Mouse (Mus musculus) limb, embryonic 11.5 days (tissue): Measurements from ENCODE around the gene Tcl1. TPM values are rescaled to one million over a fixed set of nuclear protein-coding genes. Genes with fewer than 3 reads are reported as not detected.
A peak's percentile ranks its signal among the peaks of the same experiment; 100 is the strongest.

ENCODE experiments used
- ATAC-seq: fragments of 200-750 bp; cut with Nextera tagmentation; 2 replicates; pipeline ENCODE4 v1.8.0; 2017; ENCODE audit warnings: low read depth; ENCODE audit not compliant: insufficient number of reproducible peaks, low FRiP score, low TSS enrichment
- DNase-seq: peaks from one replicate; pipeline ENCODE4 v3.0.0-alpha.2; 2015; ENCODE audit warnings: low spot score
- H3K27ac ChIP-seq: fragments of 300-500 bp; sonication (generic); replicated peaks from 2 replicates; pipeline ENCODE4 v1.5.1; 2014; ENCODE audit warnings: low read depth, mild to moderate bottlenecking, low read length
- H3K27me3 ChIP-seq: fragments of 300-500 bp; sonication (generic); 2 replicates; pipeline ENCODE4 v1.6.1; 2014; ENCODE audit warnings: mild to moderate bottlenecking, low read length, mixed read lengths; ENCODE audit not compliant: control insufficient read depth, insufficient read depth
- H3K36me3 ChIP-seq: fragments of 300-500 bp; sonication (generic); 2 replicates; pipeline ENCODE4 v1.6.1; 2014; ENCODE audit warnings: mild to moderate bottlenecking, low read length, moderate library complexity, mixed read lengths; ENCODE audit not compliant: control insufficient read depth, insufficient read depth
- H3K4me1 ChIP-seq: fragments of 300-500 bp; sonication (generic); 2 replicates; pipeline ENCODE4 v1.6.1; 2014; ENCODE audit warnings: low read length, mixed read lengths; ENCODE audit not compliant: control insufficient read depth, insufficient read depth
- H3K4me2 ChIP-seq: fragments of 300-500 bp; sonication (generic); 2 replicates; pipeline ENCODE4 v1.6.1; 2014; ENCODE audit warnings: low read depth, mild to moderate bottlenecking, moderate library complexity; ENCODE audit not compliant: severe bottlenecking
- H3K4me3 ChIP-seq: fragments of 300-500 bp; sonication (generic); 2 replicates; pipeline ENCODE4 v1.5.1; 2014; ENCODE audit warnings: low read depth, low read length
- H3K9ac ChIP-seq: fragments of 300-500 bp; sonication (generic); 2 replicates; pipeline ENCODE4 v1.6.1; 2014; ENCODE audit warnings: mild to moderate bottlenecking, low read length
- H3K9me3 ChIP-seq: fragments of 300-500 bp; sonication (generic); 2 replicates; pipeline ENCODE4 v1.6.1; 2016; ENCODE audit warnings: low read length; ENCODE audit not compliant: control insufficient read depth
- WGBS: fragments of 180-500 bp; shearing (Covaris S2); extraction: QIAGEN DNeasy Blood & Tissue Kit; methylation state at CpG from one replicate; pipeline ENCODE4 v1.1.7; 2014; 5-methylcytosine and 5-hydroxymethylcytosine counted together
- polyA plus RNA-seq: library from polyadenylated mRNA; unstranded; fragments of >200 nt; fragmentation: Nextera tagmentation; extraction: Ambion mirVana; gene quantifications from 2 replicates; pipeline ENCODE4 v1.2.1, GENCODE M21; 2014

Gene Tcl1
- polyA plus RNA-seq: not detected in 2 replicates

GRCm38 (mm10) chr12:105222601-105223319 lies at the start of gene Tcl1:
Gene Tcl1, minus strand, starts transcription at chr12:105222793.
- Histone ChIP-seq H3K9me3 (no peaks in the 10 kb centered on the region), H3K4me3 (no peak within 1 kb of the TSS), H3K4me2 (no peak within 1 kb of the TSS), H3K27me3 (no peaks in the 10 kb centered on the region), H3K27ac (no peak within 1 kb of the TSS), H3K36me3 (no peaks in the 10 kb centered on the region), H3K9ac (no peak within 1 kb of the TSS), H3K4me1 (no peaks in the 10 kb centered on the region)
- 87% methylated on average over 22 of the region's 22 CpGs for WGBS
- no peak for DNase-seq
- no peak for ATAC-seq

DNA sequence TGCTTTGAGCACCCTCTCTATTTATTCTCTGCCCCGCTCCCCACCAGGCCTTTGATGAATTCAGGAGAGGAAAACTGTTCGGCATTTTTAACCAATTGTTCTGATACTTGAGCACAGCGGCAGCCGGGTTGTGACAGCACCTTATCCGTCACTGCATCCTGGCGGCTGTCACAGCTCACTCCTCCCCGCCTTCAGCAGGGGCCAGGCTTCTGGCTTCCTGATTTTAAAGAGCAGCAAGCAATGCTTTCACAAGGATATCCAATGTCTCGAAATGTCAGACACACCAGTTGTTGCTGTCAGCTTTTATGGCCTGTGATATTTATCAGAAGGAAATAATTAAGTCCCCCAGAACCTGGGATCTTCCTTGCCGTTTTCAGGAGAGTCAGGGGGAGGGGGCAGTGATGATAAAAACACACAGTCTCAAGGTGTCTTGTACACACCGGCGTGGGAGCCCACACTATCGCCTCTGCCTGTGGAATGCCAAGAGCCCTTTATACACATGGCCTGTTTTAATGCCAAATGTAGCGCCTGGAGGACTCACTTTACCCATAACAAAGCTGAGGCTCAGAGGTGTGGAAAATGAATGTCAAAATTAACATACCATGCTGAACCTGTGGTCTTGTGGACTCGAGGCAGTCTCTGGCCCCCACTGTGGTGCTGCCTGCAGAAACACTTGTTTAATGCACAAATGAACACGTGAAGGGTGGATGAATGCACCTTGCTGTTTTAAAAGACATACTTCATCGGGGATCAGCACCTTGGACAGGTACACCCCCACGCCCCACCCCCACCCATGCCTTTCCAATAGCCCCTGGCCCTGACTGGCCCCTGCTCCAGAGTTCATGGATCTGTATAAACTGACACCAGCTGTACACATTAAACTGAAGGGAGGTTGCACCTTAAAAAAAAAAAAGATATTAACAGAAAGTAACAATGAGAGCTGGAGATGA lies 48.7 kb upstream of the Tcl1 start:
- ATAC-seq (no peak), DNase-seq (peak; percentile 61)
- no peak overlapping the region for H3K9ac ChIP-seq
- no peak overlapping the region for H3K27ac ChIP-seq
- no peak overlapping the region for H3K4me3 ChIP-seq
- H3K27me3 ChIP-seq: no peaks in the 10 kb centered on the region
- no peaks in the 10 kb centered on the region for H3K4me1 ChIP-seq
- H3K36me3 ChIP-seq: no peaks in the 10 kb centered on the region
- no peaks in the 10 kb centered on the region for H3K9me3 ChIP-seq
- 34% methylated on average over 17 of the region's 17 CpGs for WGBS
- H3K4me2 ChIP-seq: no peak overlapping the region

DNA sequence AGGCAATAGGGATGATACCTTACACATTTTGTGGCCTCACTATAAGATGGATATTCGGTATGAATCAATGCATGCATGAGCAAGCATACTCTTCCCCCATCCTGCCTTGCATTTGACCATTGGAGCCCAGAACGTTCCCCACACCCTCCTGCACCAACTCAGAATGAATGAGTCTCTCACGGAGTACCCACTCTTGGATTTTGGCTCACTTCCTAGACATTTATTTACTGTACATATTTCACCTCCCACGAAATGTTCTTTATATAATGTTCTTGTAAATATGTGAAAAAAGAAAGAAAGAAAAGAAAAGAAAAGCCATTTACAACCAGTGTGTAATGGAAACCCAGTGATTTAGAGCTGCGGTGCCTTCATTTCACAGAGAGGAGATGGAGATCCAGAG lies 44.5 kb upstream of the Tcl1 start:
- Histone ChIP-seq H3K9ac (no peak overlapping the region), H3K4me1 (no peaks in the 10 kb centered on the region), H3K27ac (no peak overlapping the region), H3K9me3 (no peaks in the 10 kb centered on the region), H3K27me3 (no peaks in the 10 kb centered on the region), H3K36me3 (no peaks in the 10 kb centered on the region), H3K4me2 (no peak overlapping the region), H3K4me3 (no peak overlapping the region)
- ATAC-seq (no peak), DNase-seq (no peak)
- 84% methylated on average over 5 of the region's 5 CpGs for WGBS

GRCm38 (mm10) chr12:105266096-105266495 lies 43.5 kb upstream of the Tcl1 start:
- Histone ChIP-seq H3K4me1 (no peaks in the 10 kb centered on the region), H3K27me3 (no peaks in the 10 kb centered on the region), H3K9me3 (no peaks in the 10 kb centered on the region), H3K4me3 (no peak overlapping the region), H3K9ac (no peak overlapping the region), H3K36me3 (no peaks in the 10 kb centered on the region), H3K27ac (no peak overlapping the region), H3K4me2 (no peak overlapping the region)
- ATAC-seq (no peak), DNase-seq (peak; percentile 89)
- WGBS: 4% methylated on average over 3 of the region's 3 CpGs

DNA sequence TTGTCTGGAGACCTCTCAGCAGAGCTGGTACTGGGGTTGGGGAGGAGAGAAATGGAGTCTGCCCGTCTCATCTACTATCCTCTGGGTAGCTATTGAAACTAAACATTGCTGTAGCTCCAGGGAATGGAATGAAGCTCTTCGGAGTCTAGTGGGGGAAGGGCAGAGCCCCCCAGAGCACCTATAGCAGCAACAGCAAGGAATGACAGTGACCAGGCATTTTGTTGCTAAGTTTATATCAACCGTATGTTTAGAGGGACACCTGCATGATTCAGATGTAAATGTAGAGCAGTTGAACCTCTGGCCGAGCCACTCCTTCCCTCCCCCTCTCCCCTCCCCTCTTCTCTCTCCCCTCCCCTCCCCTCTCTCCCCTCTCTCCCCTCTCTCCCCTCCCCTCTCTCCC lies 36.6 kb upstream of the Tcl1 start:
- no peaks in the 10 kb centered on the region for H3K9me3 ChIP-seq
- DNase-seq (no peak), ATAC-seq (no peak)
- no peak overlapping the region for H3K4me3 ChIP-seq
- no peaks in the 10 kb centered on the region for H3K4me1 ChIP-seq
- no peak overlapping the region for H3K9ac ChIP-seq
- no peak overlapping the region for H3K4me2 ChIP-seq
- WGBS: 28% methylated on average over 4 of the region's 4 CpGs
- H3K27me3 ChIP-seq: no peaks in the 10 kb centered on the region
- no peak overlapping the region for H3K27ac ChIP-seq
- H3K36me3 ChIP-seq: no peaks in the 10 kb centered on the region

GRCm38 (mm10) chr12:105258787-105259186 lies 36.2 kb upstream of the Tcl1 start:
- 10% methylated on average over 9 of the region's 9 CpGs for WGBS
- no peak overlapping the region for H3K4me3 ChIP-seq

GRCm38 (mm10) chr12:105253796-105254195 lies 31.2 kb upstream of the Tcl1 start:
- Histone ChIP-seq H3K9ac (no peak overlapping the region), H3K27ac (no peak overlapping the region), H3K4me1 (peaks cover 1% of the 10 kb centered on the region; the same call in 1 of the 2 replicates), H3K27me3 (no peaks in the 10 kb centered on the region), H3K4me2 (no peak overlapping the region), H3K36me3 (no peaks in the 10 kb centered on the region), H3K4me3 (no peak overlapping the region), H3K9me3 (no peaks in the 10 kb centered on the region)
- 91% methylated on average over 3 of the region's 3 CpGs for WGBS
- ATAC-seq: 0 out of 2 replicates have a peak, but pooled peaks have one; percentile 31
- DNase-seq: no peak

More at GRCm38 (mm10) chr12:105258787-105259186, 36.2 kb upstream of the Tcl1 start:
- H3K27me3 ChIP-seq: no peaks in the 10 kb centered on the region
- ATAC-seq (no peak), DNase-seq (peak; percentile 57)
- H3K9ac ChIP-seq: no peak overlapping the region
- H3K36me3 ChIP-seq: no peaks in the 10 kb centered on the region
- H3K4me1 ChIP-seq: no peaks in the 10 kb centered on the region
- no peaks in the 10 kb centered on the region for H3K9me3 ChIP-seq
- no peak overlapping the region for H3K27ac ChIP-seq
- H3K4me2 ChIP-seq: no peak overlapping the region

- 5% methylated on average over 9 of the region's 9 CpGs for WGBS
- H3K4me3 ChIP-seq: no peak overlapping the region
These were observed 26.2 kb upstream of the Tcl1 start for GRCm38 (mm10) chr12:105248763-105249233.

More at GRCm38 (mm10) chr12:105248763-105249233, 26.2 kb upstream of the Tcl1 start:
- Histone ChIP-seq H3K9me3 (no peaks in the 10 kb centered on the region), H3K4me2 (no peak overlapping the region; the same call in 1 of the 2 replicates), H3K4me1 (peaks cover 4% of the 10 kb centered on the region; the same call in 1 of the 2 replicates), H3K27me3 (no peaks in the 10 kb centered on the region), H3K36me3 (no peaks in the 10 kb centered on the region), H3K27ac (no peak overlapping the region), H3K9ac (no peak overlapping the region)
- ATAC-seq (no peak), DNase-seq (peak; percentile 33)
